Mouse (Mus musculus): ENCODE results near the gene Thsd7a.

DNA sequence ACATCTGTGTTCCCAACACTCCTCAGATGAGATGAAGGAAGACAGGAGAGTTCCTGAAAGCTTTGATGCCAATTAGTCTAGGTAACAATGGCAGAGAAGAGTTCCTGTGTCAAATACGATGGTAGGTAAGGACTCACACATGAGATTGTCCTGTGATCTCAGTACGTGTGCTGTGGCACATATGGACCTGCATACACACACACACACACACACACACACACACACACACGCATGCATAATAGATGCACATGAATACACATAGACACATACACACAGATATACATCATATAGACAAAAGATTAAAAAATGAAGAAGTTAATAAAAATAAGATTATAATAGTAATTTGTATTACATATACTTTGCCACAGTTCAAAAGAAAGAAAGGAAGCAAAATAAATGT lies 56.0 kb downstream of the Thsd7a start:
- TF ChIP-seq CTCF (IDR thresholded peaks at IDR 0.05; ENCODE audit: low read depth, low read length) (no peak), POLR2A (IDR thresholded peaks at IDR 0.05; ENCODE audit: extremely low read depth, insufficient read depth, low read length) (no peak)
